Mouse (Mus musculus): ENCODE measurements around the gene Mctp1.
"Not testable (repeated sequence)": the region's sequence is repeated elsewhere in the genome, so short reads cannot be mapped to it uniquely, and the experiment has no call there.

Gene Mctp1

DNA sequence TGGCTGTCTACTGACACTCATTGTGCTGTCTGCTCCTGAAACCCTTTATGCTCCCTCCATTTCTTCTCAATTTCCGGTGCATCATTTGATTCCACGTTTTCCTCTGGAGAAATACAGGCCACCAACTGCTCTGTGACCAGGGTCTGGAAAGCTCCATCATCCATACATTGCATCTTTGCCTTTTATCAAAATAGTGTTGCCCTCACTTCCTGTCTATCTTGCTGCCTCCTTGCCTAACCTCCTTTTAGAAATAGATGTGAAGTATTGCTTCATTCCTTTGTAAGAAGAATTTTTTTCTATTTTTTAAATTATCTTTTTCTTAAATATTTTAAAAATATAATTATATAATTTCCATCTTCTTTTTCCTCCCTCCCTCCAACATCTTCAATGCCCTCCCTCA, 98.7 kb downstream of the Mctp1 start:
- no peak for DNase-seq

DNA sequence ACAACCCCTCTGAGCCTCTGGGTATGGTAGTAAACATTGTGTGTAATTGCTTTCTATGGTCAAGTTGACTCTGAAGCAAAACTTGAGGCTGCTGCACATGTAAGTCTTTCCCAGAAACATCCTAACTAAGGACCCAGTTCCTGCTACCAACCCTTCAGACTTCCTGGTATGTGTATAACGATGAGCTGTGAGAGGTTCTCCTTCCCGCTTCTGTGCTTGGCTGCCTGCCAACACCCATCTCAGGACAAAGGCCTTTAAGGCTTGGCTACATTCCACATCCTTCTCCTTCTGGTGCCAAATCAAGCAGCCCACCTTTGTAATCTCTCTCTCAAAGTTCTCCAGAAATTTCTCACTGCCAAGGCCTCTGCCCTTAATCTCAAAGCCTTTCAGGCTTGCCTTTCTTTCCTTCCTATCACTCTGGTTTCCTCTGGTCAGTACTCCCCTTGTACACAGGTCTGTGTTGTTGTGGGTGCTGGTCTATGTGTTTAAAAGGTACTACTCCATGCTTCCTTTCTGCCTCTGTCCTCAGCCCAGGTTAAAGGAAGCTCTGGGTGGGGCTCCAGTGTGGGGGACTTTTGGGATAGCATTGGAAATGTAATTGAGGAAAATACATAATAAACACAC, 99.9 kb downstream of the Mctp1 start:
- DNase-seq, result peak; percentile 1

DNA sequence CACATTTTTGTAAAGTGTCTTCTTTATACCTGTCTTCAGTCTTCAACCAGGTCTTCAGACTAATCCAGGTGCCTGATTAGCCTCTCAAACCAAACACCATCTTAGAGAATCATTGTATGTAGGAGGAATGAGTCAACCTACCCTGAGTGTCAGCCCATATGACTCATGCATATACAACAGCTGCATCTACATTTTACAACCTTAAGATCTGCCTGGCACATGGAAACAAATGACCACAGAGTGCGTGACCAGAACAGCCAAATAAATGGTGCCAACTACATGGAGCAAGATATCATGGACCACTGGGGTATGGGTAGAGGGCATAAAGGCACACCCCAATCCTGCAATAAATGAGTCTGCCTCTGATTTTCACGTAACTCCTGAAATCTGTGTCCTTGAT, 131.6 kb downstream of the Mctp1 start:
- no peak for DNase-seq

DNA sequence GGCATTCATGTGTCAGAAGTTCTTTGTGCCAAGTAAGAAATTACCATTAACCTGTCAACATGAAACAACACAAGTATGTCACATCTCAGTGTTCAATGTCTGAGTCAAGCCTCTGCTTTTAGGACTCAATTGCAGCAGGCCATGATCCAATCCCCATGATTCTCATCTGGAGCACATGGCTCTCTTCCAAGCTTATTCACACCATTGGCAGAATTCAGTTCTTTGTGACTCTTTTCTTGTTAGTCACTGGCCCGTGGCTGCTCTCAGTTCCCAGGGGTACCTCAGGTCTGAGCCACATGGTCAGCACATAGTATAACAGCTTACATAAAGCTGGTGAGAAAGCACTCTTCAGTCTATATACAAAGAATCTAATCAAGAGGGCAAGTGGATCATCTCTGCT, 138.8 kb downstream of the Mctp1 start:
- no peak for DNase-seq

DNA sequence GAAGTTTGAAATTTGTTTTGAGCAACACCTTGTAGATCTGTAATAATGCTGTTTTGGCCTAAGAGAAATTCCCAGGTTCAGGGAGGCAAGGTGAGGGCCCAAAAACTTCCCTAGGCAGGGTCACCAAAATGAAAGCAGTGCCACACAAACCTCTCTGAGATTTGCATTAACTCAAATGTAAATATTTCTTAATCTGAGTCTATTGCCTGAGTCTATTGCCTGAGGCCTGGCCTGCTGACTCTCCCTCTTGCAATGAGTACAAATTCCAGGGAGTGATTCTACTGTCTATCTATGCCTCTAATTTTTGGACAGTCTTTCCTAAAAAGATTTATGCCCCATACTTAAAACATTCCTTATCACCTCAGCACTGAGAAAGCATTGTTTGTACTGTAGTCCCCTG, 143.0 kb downstream of the Mctp1 start:
- no peak for DNase-seq

DNA sequence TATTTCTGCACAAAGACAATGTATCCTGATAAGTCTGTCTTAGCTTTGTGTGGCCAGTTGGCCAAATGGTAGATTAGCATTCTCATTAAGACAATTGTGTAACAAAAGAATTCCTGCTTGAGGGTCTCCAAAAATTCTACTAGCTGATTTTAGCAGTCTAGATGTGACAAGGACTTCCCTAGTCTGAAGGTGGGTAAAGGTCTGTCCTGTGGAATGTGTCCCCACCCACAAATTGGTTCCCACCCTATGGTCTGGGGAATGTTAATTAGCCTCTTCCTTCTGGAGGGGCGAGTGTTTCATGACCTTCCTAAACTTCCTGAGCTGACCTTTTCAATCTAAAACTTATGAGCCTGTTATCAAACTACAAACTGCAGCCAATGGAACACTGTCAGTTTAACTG, 143.4 kb downstream of the Mctp1 start:
- no peak for DNase-seq

DNA sequence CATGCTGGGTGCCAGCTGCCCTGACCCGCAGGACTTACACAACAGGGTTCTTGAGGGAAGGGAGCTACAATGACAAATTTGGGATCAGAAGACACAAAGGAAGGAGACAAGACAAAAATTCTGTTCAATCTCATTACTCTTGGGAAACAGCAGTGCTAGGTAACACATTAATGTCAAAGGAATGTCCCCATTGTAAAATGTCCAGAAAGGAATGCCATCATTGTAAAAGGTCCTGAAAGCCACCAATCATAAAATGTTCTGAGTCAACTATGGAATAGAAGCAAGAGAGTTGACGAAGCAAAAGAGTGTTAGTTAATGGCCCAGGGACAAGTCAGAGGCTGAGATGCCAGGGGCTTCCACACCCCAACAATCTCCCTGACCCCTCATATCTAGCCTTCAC, 145.6 kb downstream of the Mctp1 start:
- DNase-seq, result no peak

DNA sequence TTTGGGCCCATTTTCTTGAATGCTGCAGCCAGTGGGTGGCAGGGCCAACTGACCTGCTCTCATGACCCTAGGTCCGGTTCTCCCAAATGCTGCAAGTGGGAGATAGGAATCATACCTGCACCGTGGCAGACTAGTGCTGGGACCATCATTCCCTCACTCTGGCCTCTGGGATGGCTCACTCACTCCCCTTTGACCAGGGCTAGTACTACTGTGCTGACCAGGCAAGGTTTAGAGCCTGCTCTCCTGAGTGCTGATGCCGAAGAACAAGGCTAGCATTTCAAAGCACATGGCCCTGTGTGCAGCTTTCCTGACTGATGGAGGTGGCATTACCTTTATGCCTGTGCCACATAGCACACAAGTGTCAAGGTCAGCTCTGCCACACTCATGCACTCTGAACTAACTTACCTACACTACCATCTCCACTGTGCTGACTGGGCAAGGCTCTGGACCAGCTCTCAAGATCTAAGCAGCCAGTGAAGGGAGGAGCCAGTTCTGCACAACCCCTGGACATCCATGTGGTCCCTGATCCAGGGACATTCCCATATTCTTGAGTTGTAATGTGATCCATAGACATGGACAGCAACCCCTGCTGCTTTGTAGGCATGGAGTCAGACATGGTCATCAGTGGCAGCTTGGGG, 146.7 kb downstream of the Mctp1 start:
- no peak for DNase-seq

DNA sequence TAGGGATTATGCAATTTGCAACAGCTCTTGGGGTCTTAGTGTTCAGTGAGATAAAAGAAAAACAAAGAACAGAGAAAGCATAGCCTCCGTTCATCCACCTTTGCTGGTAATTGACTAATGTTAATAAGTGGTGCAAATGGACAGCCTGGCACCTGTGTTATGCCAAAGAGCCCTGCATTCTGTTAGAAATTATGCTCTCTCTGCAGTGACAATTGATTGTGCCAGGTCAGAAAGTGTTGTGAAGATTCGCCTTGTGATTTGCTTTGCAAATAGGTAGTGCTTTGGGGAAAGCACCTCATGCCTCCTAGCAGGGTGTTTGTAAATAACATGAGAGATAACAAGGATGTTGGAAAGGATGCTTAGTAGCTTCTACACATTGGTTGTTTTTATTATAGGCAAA, 163.5 kb downstream of the Mctp1 start:
- no peak for DNase-seq

DNA sequence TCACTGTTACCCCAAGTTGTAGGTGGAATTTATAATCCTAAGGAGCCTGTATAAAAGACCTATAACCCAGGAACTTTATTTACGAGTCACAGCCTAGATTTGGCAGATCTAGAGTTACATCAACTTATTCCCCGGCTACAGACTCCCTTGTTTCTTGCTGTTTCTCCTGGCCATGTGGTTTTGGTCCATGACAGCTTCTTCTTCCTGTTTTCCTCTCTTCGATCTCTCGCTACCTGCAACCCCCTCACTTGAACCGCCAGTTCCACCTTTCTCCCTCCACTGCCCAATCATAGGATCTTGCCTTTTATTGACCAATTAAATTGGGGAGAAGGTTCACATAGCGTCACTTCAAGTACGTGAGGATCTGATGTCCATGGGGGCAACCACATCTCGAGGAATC, 176.6 kb downstream of the Mctp1 start:
- no peak for DNase-seq

DNA sequence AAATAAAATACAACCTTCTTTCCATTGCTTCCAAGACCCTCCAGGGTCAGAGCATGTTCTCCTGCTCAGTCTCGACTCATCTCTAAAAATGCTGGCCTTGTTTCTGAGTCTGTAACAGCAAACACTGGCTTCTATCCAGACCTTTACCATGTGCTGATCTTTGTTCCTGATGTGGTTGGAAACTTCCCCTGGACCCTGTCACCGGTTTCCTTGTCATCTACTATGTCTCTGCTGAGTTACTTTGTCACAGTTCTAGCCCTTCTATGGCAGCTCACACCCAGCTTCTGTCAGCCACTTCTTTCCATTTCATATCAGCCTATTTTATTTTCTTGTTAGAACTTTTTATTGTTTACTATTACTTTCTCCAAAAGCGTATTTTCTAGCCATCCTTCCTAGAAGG, 177.3 kb downstream of the Mctp1 start:
- DNase-seq, result no peak

DNA sequence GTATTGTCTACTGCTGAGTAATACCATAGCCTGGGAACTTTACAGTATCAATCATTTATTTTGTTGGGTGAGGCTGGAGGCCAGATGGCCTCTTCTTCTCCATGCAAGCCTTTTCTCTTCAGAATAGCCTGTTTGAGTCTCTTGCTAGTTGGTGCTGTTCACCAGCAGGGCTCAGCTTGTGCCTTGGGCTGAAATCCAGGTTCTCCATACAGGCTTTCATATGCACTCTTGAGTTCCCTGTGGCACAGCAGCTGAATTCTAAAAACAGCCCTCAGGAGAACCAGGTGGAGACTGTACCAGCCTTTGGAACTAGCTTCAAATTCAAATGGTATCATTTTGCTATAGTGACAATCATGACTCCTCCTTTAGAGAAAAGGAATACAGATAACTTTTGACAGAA, 179.7 kb downstream of the Mctp1 start:
- DNase-seq, result no peak

DNA sequence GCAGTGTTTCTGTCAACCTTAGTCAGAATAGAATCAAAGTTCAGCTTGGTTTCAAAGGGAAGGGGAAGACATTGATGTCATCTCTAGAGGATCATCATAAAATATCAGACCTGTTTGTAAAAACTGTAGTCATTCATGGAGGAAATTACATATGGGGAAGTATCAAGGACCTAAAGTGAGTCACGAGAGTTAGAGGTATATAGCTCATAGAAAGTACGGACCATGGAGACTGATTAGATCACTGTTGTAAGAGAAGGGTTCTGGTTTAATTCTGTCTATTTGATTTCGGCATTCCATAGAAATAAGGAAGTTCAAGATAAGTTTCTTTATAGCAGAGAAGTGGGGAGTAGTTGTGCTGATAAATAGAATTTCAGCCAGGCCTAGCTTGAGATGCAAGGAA, 181.7 kb downstream of the Mctp1 start:
- DNase-seq, result no peak

DNA sequence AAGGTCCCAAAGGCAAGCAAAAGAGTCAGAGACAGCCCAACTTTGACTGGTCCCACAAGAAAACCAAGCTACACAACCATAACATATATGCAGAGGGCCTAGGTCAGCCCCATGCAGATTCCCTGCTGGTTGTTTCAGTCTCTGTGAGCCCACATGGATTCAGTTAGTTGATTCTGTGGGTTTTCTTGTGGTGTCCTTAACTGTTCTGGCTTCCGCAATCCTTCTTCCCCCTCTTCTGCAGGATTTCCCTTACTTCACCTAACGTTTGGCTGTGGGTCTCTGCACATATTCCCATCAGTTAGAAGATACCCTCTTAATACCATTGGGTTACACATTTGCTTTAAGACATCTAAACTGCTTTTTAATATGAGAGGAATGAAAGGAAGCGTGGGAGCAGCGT, 183.1 kb downstream of the Mctp1 start:
- no peak for DNase-seq

DNA sequence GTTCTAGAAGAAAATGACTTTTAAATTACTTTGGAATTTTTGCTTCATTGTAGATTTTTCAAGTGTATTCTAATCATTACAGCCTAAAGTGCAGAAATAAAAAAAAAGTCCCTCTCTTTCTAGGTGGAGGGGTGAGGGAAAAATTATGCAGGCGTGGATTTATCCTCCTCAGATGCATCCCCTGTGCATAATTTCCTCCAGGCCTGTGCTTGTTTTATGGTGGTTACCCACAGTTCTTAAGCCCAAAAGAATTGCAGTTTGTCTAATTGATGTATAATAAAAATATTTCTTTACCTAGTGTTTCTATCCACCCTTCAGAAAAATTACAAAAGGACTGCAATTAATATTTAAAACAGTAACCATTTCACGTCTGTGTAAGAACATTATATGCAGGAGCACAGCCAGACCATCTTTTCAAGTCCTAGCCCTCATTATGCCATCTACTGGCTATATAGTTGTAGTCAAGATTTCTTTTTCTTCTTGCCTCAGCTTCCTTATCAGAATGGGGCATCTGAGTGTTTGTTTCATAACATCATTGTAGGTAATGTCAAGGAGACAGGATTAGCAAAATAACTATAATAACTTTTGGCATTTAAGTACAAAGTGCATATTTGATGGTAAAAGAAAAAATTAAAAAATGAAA, 184.4 kb downstream of the Mctp1 start:
- DNase-seq, result no peak

DNA sequence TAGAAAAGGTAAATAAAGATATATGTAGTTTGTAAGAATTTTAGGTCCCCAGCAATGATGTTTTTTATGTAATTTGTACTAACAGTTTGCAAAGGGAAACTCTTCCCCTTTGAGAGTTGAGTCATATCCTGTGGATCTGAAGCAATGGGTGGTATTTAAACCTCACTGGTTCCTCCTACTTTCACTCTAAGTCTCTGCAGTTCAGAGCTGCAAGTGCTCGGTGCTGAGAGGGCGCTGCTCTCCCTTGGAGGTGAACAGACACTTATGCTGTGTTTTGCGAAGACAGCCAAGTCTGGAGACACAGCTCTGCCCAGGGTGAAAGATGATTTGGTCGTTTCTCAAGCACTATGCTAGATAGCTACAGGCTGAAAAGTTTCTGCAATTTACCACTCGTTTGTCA, 195.1 kb downstream of the Mctp1 start:
- peak; percentile 6 for DNase-seq

DNA sequence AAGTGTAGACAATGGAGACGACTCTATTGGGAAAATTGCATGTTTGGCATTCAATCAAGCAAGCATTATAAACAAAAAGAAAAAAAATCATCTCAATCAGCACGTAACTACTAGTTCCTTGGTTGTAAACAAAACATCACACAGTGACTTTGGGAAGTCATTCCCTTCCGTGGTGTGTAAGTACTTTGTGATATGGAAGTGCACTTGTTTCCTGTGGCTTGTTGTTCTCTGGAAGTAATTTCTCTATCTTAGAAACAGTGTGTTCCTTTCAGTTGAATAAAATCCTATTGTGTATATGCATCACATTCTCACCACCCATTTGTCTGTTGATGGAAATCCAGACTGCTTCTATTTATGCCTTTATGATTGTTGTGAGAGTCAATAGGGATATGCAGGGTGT, 201.1 kb downstream of the Mctp1 start:
- DNase-seq, result no peak

DNA sequence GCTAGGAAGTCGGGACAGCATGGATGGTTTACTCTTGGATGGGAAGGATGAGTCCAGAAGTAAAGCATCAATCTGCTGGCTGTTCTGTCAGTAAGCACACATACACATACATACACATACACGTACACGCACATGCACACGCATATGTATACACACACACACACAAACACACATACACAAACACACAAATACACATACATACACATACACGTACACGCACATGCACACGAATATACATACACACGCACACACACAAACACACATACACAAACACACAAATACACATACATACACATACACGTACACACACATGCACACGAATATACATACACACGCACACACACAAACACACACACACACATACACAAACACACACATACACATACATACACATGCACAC, 206.4 kb downstream of the Mctp1 start:
- not testable (repeated sequence) for DNase-seq

DNA sequence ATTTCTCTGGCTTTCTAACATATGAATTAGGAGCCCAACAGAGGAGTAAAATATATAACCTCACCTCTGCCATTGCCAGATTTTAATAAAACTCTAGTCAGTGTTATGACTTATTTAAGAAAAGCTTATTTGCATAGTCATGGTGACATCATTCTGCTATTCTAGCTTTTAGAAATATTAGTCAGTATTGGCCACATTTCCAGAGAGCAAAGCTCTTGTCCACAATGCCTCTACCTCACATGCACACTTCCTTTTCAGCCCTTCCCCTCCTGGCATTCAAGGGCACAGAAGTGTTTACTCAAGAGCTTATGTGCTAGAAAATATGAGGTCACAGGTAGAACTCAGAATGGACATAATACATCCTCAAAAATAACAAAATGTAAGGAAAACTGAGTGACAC, 206.9 kb downstream of the Mctp1 start:
- DNase-seq, result no peak

DNA sequence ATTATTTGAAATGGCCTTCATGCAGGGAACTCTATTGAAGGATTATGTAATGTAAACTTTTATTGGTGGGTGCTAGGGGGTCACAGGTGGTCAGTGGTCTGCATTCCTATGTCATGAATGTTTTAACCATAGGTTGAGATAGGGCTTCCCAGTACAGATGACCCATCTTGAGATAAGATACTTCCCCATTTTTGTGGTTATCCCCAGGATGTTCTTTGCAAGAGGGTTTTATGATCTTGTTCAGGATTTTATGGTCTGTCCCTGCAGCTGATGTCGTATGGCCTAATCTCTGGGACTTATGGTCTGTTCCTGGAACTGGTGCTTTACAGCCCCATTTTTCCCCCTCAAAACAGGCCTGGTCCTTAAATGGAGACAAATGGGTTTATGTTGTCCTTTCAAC, 207.4 kb downstream of the Mctp1 start:
- DNase-seq, result no peak

DNA sequence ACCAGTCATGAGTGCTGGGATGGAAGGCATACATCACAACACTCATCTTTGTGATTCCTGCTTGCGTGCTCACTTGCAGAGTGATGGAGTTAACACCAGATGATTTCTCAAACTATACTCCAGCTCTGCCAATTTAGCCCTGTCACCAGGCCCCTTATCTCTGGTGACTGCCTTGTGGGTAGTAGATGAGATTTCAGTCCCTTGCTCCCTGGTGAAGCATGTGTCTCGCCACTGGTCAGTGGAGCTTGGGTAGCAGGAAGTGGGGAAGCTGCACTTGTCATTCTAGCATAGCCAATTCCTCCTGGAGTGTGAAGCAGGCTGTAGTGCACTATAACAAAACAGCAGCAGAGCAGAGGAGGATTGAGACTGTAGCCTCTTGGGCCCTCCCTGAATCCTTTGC, 208.6 kb downstream of the Mctp1 start:
- DNase-seq, result no peak

DNA sequence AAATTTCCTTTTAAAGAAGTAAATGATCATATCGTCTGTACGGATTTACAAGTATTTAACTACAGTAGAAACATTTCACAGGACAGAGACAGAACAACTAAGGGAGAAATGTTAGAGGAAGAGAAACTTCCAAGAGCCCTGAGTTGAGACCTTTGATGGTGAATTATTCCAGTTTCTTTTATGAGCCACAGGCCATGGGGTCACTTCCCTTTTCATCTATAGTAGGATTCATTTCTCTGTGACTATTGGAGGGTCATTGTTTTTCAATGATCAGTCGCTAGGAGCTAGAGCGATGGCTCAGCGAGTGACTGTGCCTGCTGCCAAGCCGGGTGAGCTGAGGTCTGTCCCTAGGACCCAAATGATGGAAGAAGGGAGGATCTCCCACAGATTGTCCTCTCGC, 212.7 kb downstream of the Mctp1 start:
- no peak for DNase-seq

DNA sequence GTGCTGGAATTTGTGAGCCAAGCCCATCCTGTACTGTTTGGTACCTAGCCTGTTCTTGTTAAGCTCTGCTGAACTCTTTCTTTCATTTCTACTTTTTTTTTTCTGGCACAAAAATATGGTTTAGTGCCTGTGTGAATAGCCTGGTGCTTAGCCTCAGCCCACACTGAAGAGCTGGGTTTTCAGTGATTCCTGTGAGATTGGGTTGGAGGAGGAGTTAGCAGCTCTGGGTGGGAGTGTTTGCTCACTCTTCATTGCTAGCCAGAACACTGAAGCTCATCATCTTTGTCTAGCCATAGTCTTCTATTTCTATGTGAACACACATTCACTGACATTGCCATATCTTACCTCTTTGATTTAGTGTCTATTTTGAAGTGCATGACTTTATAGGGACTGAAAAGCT, 225.1 kb downstream of the Mctp1 start:
- no peak for DNase-seq

DNA sequence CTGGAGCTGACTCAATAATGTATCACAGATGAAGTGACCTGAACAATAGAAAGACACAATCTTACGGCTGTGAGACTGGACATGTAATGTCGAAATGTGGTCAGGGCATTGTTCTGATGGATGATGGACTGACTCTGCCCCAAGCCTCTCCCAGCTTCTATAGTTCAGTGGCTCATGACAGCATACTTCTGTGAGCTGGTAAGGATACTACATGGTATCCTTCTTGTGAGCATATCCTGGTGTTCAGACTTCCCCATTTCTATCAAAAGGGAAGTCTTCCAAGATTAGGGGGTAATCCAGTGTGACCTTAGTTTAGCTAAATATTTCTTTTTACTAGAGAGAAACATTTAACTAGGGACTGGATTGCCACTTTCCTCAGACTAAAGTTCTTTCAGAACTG, 227.2 kb downstream of the Mctp1 start:
- DNase-seq, result no peak

DNA sequence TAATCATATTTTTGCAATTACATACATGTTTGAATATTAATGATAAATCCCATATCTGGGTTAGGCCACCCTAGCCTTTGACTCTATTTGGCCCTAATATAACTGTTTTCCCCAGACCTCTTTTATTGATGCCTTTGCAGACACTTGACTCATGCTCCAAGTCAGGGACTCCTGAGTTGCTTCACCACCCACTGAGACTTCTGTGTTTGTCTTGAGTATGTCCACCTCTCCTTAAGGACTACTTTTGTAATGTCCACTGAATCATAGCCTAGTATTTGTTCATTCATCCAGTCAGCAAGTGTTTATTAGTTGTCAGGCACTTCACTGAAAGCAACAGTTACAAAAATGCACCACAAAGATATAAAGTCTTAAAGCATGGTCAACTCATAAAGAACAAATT, 235.8 kb downstream of the Mctp1 start:
- DNase-seq, result no peak

Data from kidney, adult 9 months (tissue).